Mouse (Mus musculus) limb, embryonic 14.5 days (tissue): ENCODE measurements around the gene Arhgap17. TPM values are rescaled to one million over a fixed set of nuclear protein-coding genes. Genes with fewer than 3 reads are reported as not detected.

Experiments
- ATAC-seq: fragments of 200-750 bp; cut with Nextera tagmentation; 2 replicates; pipeline ENCODE4 v1.8.0; 2017; ENCODE audit warnings: low read depth, moderate number of reproducible peaks, moderate TSS enrichment; ENCODE audit not compliant: low FRiP score
- DNase-seq: peaks from one replicate; pipeline ENCODE4 v3.0.0-alpha.2; 2015; ENCODE audit warnings: low spot score
- H3K27ac ChIP-seq: fragments of 300-500 bp; sonication (generic); replicated peaks from 2 replicates; pipeline ENCODE4 v1.5.1; 2014; ENCODE audit warnings: low read depth, mild to moderate bottlenecking, low read length, moderate library complexity, mixed read lengths
- H3K27me3 ChIP-seq: fragments of 300-500 bp; sonication (generic); 2 replicates; pipeline ENCODE4 v1.6.1; 2014; ENCODE audit warnings: low read length, mixed read lengths; ENCODE audit not compliant: control insufficient read depth, insufficient read depth
- H3K36me3 ChIP-seq: fragments of 300-500 bp; sonication (generic); 2 replicates; pipeline ENCODE4 v1.6.1; 2014; ENCODE audit warnings: mild to moderate bottlenecking, low read length, moderate library complexity, mixed read lengths; ENCODE audit not compliant: control insufficient read depth, insufficient read depth
- H3K4me1 ChIP-seq: fragments of 300-500 bp; sonication (generic); 2 replicates; pipeline ENCODE4 v1.6.1; 2014; ENCODE audit warnings: antibody characterized with exemption, low read length, mixed read lengths; ENCODE audit not compliant: control insufficient read depth, insufficient read depth
- H3K4me2 ChIP-seq: fragments of 300-500 bp; sonication (generic); replicated peaks from 2 replicates; pipeline ENCODE4 v1.6.1; 2014; ENCODE audit warnings: low read depth, mild to moderate bottlenecking, low read length, moderate library complexity; ENCODE audit not compliant: severe bottlenecking
- H3K4me3 ChIP-seq: fragments of 300-500 bp; sonication (generic); replicated peaks from 2 replicates; pipeline ENCODE4 v1.5.1; 2014; ENCODE audit warnings: low read length
- H3K9ac ChIP-seq: fragments of 300-500 bp; sonication (generic); 2 replicates; pipeline ENCODE4 v1.6.1; 2014; ENCODE audit warnings: mild to moderate bottlenecking, low read depth, low read length, moderate library complexity; ENCODE audit not compliant: severe bottlenecking
- H3K9me3 ChIP-seq: fragments of 300-500 bp; sonication (generic); 2 replicates; pipeline ENCODE4 v1.6.1; 2016; ENCODE audit warnings: low read length; ENCODE audit not compliant: control insufficient read depth
- POLR2A ChIP-seq: fragments of 200-500 bp; IDR thresholded peaks from 2 replicates; pipeline ENCODE4 v1.8.0; 2012; ENCODE audit warnings: inconsistent platforms, mild to moderate bottlenecking, moderate library complexity, borderline replicate concordance; ENCODE audit not compliant: insufficient read depth, insufficient read length; ENCODE audit errors: extremely low read depth
- WGBS: fragments of 180-500 bp; shearing (Covaris S2); extraction: QIAGEN DNeasy Blood & Tissue Kit; methylation state at CpG from one replicate; pipeline ENCODE4 v1.1.7; 2014; 5-methylcytosine and 5-hydroxymethylcytosine counted together
- polyA plus RNA-seq, 2 experiments: library from polyadenylated mRNA; depleted of rRNA in 1 of 2; stranded (reverse) in 1 of 2; unstranded in 1 of 2; fragments of >200 nt; fragmentation: Nextera tagmentation in 1 of 2; extraction: Ambion mirVana in 1 of 2; gene quantifications; 2 replicates each; pipeline versions ENCODE4 v1.2.1 to v1.2.3; 2012 to 2014

Arhgap17 gene
- polyA plus RNA-seq, 2 experiments = 26.1 to 39.5 TPM

- Histone ChIP-seq H3K27ac (no peak overlapping the region), H3K36me3 (peaks cover 45% of the 10 kb centered on the region), H3K4me3 (no peak overlapping the region), H3K27me3 (no peaks in the 10 kb centered on the region), H3K9ac (no peak overlapping the region), H3K4me1 (peaks cover 3% of the 10 kb centered on the region), H3K4me2 (no peak overlapping the region), H3K9me3 (no peaks in the 10 kb centered on the region)
- no peak for DNase-seq
- TF ChIP-seq POLR2A = no peak
- no peak for ATAC-seq
- WGBS = 94% methylated on average over 5 of the region's 5 CpGs
Observed at GRCm38 (mm10) chr7:123326062-123326461, 43.7 kb downstream of the Arhgap17 start.

GRCm38 (mm10) chr7:123324105-123324504 is 45.6 kb downstream of the Arhgap17 start:
- H3K27ac ChIP-seq = no peak overlapping the region
- DNase-seq (no peak), ATAC-seq (no peak)
- H3K27me3 ChIP-seq = no peaks in the 10 kb centered on the region
- 94% methylated on average over 1 of the region's 1 CpGs for WGBS
- H3K9ac ChIP-seq = no peak overlapping the region
- no peak for TF ChIP-seq POLR2A
- H3K9me3 ChIP-seq = no peaks in the 10 kb centered on the region
- H3K4me2 ChIP-seq = no peak overlapping the region
- peaks cover 60% of the 10 kb centered on the region for H3K36me3 ChIP-seq
- peaks cover 3% of the 10 kb centered on the region for H3K4me1 ChIP-seq
- no peak overlapping the region for H3K4me3 ChIP-seq

GRCm38 (mm10) chr7:123323388-123323787 is 46.3 kb downstream of the Arhgap17 start:
- 81% methylated on average over 2 of the region's 2 CpGs for WGBS
- Histone ChIP-seq H3K27me3 (no peaks in the 10 kb centered on the region), H3K9ac (no peak overlapping the region), H3K27ac (no peak overlapping the region), H3K9me3 (no peaks in the 10 kb centered on the region), H3K4me1 (peaks cover 3% of the 10 kb centered on the region), H3K4me2 (no peak overlapping the region), H3K4me3 (no peak overlapping the region), H3K36me3 (peaks cover 60% of the 10 kb centered on the region)
- no peak for DNase-seq
- no peak for TF ChIP-seq POLR2A
- no peak for ATAC-seq

GRCm38 (mm10) chr7:123322452-123323121 is 47.1 kb downstream of the Arhgap17 start:
- H3K36me3 ChIP-seq = peaks cover 61% of the 10 kb centered on the region
- ATAC-seq = no peak
- no peak for DNase-seq
- no peaks in the 10 kb centered on the region for H3K9me3 ChIP-seq
- no peak overlapping the region for H3K4me2 ChIP-seq
- no peak overlapping the region for H3K4me3 ChIP-seq
- no peaks in the 10 kb centered on the region for H3K4me1 ChIP-seq
- no peak for TF ChIP-seq POLR2A
- no peaks in the 10 kb centered on the region for H3K27me3 ChIP-seq
- no peak overlapping the region for H3K9ac ChIP-seq
- 86% methylated on average over 13 of the region's 13 CpGs for WGBS
- no peak overlapping the region for H3K27ac ChIP-seq

DNA sequence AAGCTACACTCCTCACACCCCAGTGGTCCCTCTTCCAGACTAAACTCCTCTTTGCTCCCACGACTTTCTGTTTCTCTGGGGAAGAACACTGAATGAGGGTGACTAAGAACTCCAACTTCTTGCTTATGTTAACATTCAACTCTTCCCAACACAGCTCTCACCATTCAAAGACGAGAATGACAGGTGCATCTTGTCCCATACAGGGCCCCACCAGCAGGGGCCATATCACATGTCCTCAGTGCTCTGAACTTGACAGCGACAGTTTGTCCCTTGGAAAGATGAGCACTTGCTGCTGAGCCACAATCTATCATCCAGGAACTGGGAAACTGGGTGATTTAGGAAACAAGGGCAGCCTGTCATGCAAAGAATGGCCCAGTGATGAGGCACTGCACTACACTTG is 57.0 kb downstream of the Arhgap17 start:
- Histone ChIP-seq H3K36me3 (peaks cover 81% of the 10 kb centered on the region), H3K27me3 (no peaks in the 10 kb centered on the region), H3K4me2 (no peak overlapping the region), H3K27ac (no peak overlapping the region), H3K4me1 (no peaks in the 10 kb centered on the region), H3K9me3 (no peaks in the 10 kb centered on the region), H3K9ac (no peak overlapping the region), H3K4me3 (no peak overlapping the region)
- 81% methylated on average over 3 of the region's 3 CpGs for WGBS
- no peak for TF ChIP-seq POLR2A
- DNase-seq (no peak), ATAC-seq (no peak)
